Mouse (Mus musculus) lung, postnatal 36 days (tissue): ENCODE measurements at regions not wholly inside any gene's neighbourhood (a gene's known extent, or its start where the extent isn't known, plus 50 kb on each side); places are given as distances from the start of the nearest gene placed in this dataset.
A peak's percentile ranks its signal among the peaks of the same experiment; 100 is the strongest.

ENCODE experiments used
- DNase-seq: peaks from one replicate; pipeline ENCODE4 v3.0.0; 2022; ENCODE audit warnings: mixed read lengths

- DNase-seq, result no peak
Measured at GRCm38 (mm10) chr4:125882531-125882930, 141.8 kb upstream of the Csf3r start.

- no peak for DNase-seq
Measured at GRCm38 (mm10) chr4:125890510-125890909, 133.8 kb upstream of the Csf3r start.

DNA sequence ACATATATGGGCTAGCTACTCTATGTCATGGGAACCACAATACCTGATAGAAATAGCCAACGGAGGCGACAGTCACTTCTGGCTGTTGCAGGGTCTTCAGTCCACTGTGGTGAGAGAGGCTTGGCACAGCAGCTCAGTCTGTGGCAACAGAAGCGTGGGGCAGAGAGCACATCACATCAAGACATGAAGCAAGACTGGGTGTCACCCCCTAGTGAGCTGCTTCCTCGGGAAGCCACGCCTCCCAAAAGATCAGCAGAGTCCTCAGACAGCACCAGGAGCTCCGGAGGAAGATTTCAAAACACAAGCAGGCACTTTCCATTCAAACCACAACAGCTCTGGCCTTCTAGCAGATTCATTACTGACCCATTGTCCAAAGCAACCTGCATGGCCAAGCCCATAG, 131.2 kb upstream of the Csf3r start:
- no peak for DNase-seq

- no peak for DNase-seq
Measured at GRCm38 (mm10) chr4:125897707-125898106, 126.6 kb upstream of the Csf3r start.

GRCm38 (mm10) chr4:125898631-125899348, 125.6 kb upstream of the Csf3r start:
- no peak for DNase-seq

DNA sequence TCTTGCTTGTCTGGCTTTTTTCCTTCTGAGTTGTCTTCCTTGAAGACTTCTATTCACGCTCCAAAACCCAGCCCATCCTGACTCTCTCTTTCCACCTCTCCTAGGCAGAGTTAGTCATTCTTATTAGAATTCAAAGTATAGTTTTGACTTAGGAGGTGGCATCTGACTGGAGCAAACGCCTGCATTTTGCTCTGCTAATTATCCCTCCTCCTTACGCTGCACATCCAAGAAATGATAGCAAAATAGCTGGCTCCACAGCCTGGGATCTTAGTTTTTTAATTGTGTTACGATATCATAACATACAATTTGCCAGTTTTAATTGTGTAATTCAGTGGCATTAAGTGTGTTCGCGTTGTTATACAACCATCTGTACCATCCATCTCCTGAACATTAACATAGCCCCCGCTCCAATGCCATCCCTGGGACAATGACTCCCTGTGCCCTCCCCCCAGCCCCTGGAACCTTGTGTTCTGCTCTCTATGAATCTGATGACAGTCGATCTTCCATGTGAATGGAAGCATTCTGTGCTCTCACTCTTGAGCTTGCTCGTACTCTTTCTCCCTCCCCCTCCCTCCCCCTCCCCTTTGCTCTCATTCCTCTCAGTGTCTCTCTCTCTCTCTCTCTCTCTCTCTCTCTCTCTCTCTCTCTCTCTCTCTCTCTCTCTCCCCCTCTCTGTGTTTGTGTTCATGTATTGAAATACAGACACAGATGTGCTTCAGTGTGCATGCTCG, 122.6 kb upstream of the Csf3r start:
- no peak for DNase-seq

- no peak for DNase-seq
Measured at GRCm38 (mm10) chr4:125906296-125906695, 118.1 kb upstream of the Csf3r start.

GRCm38 (mm10) chr4:125908901-125909300, 115.4 kb upstream of the Csf3r start:
- no peak for DNase-seq

- no peak for DNase-seq
Measured at GRCm38 (mm10) chr4:125911541-125912270, 112.6 kb upstream of the Csf3r start.

DNA sequence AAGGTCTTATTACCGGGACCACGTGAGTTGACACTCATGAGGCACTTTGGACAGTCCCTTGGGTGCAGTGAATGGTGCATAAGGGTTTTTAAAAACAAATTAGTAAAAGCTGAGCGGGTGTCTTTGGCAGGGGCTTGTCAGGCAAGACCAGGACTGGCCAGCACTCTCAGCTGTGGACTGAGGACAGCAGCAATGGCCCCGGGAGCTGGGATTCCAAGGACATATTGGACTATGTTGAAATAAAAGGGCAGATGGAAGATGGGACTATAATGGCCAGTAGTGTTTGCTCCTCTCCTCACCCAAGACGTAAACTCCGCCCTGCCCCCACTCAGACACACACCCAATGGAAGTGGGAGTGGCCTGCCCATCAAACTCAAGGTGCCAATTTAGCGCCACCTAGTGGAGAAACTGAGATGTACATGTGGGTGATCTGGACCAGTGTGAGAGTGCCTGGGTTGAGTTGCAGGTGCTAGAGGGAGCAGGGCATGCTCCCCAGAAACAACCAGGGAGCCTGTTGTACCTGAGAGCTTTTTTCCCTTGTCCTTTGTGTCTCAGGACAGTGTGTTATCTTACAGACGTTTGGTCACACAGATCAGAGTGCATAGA, 111.8 kb upstream of the Csf3r start:
- DNase-seq, result peak; percentile 50

- no peak for DNase-seq
Measured at GRCm38 (mm10) chr4:125915166-125915565, 109.2 kb upstream of the Csf3r start.

GRCm38 (mm10) chr4:125917210-125917609, 107.1 kb upstream of the Csf3r start:
- no peak for DNase-seq

GRCm38 (mm10) chr4:125921550-125922316, 102.6 kb upstream of the Csf3r start:
- DNase-seq, result peak; percentile 3

DNA sequence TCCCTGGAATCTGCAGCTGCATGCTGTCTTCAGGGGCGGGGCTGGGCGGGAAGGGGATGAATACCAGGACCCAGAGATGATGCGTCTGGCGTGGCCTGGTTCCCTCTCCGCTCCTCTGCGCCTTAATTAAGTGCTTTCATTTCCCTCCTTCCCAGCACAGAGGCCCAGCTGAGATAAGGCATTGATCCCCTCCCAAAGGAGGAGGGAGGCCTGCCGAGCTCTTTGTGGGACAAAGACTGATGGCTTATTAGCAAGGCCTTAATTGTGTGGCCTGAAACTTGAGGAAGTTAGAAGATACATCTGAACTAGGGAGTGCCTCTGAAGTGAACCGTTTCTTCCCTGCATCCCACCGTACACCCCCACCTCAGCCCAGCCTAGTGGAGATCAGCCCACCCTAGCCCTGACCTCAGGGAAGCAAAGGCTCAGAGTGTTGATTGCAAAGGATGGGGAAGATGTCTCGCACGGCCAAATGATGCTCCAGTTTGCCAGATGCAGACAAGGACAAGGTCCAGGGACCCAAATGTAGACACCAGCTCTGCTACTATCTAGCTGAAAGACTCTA, 102.0 kb upstream of the Csf3r start:
- DNase-seq, result no peak

DNA sequence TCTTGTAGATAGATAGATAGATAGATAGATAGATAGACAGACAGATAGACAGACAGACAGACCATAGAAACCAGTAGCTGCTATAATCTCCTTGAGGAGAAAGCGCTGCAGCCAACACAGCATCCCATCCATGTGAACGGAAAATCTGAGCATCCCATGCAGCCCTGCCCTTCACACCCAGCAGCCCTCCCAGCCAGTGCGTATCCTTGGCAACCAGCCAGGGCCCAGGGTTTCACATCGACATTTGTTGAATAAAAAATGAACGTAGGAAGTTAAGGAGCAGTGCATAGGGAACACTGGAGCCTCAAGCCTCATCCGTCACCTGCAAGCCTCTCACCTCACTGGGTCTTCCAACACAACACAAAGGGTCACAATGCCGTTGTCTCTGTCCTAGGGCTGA, 101.1 kb upstream of the Csf3r start:
- DNase-seq, result no peak

DNA sequence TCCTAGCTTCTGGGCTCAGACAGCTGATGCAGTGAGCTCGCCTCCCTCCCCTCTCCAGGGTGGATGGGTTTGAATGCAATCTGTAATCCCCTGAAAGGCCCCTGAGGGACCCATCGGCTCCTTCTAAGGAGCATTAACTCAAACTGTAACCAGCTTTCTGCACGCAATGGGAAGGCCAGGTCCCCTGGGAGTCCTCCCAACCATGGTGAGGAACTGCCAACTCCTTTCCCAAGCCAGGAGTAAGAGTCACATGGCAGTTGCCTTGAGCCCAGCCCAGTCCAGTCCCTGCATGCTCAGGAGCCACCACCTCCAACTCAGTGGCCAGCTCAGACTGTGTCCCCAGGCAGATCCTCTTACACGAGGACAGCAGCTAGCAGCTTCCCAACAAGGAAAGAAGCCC, 96.2 kb upstream of the Csf3r start:
- no peak for DNase-seq

GRCm38 (mm10) chr4:125929122-125929772, 95.1 kb upstream of the Csf3r start:
- peak; percentile 1 for DNase-seq

DNA sequence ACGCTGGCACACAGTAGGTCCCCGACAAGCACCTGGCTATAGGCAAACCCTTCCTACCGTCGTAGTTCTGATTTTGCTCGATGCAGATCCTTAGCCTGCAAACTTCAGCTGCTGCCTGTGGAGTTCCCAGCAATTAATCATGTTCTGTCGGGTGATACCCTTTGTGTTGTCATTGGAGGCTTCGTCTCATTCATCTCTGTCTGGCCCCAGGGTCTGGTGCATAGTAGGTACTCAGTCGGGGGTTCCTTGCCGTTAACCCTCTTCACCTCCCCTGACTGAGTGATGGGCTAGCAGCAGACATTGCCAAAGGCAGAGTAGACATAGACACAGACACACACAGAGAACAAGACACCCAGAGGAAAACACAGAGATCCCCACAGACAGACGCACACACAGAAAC, 93.6 kb upstream of the Csf3r start:
- DNase-seq, result no peak

DNA sequence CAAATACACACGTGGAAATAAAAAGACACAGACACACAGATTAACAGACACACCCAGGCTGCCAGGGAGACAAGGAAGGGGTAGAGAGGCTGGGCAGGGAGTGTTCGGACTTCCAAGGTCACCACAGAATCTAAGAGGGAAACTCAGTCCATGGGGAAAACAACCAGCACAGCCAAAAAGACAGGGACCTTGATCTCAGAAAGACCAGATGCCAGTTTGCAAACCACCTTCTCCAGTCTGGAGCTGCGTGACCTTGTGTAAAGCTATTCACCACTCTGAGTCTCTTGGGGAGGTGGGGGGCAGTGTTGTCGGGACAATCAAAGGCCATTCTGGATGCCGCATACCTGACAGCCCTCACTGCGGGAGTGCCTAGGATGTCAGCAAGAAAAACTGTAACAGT, 93.0 kb upstream of the Csf3r start:
- DNase-seq, result no peak

- no peak for DNase-seq
Measured at GRCm38 (mm10) chr4:125932036-125932756, 92.2 kb upstream of the Csf3r start.

GRCm38 (mm10) chr4:125936357-125936756, 88.0 kb upstream of the Csf3r start:
- DNase-seq, result no peak
